Mouse (Mus musculus): Measurements from ENCODE around the gene Olfr297. TPM values are rescaled to one million over a fixed set of nuclear protein-coding genes. Genes with fewer than 3 reads are reported as not detected.

Gene Olfr297
- not detected in 2 replicates for polyA plus RNA-seq (2012)

GRCm38 (mm10) chr7:86519668-86520067, at the start of gene Olfr297:
Gene Olfr297, plus strand, starts transcription at chr7:86519968.

DNA sequence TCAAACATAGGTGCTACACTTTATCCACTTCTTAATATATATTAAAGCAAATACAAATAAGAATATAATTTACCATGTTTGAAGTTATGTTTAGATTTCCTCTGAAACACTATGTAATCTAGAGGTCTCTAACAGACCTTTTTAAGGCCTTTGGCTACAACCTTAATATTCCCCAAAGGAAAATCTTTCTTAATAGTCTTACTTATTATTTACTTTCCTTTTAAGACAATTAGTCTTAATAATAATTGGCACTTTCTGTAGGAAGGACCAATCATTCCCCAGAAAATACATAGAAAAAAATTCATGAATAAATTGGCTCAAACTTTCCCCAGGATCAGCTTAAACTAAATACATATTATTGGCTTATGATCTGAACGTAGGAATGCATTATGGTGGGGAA, 27.4 kb upstream of the Olfr297 start, which contains the start of gene Olfr298:
Gene Olfr298 (minus strand): TSS at position 101 of the 400 bp plus-strand sequence.

Other genes starting within 250 kb of the Olfr297 start
- not detected in 2 replicates for gene Olfr310, start 242.8 kb upstream of the Olfr297 start, polyA plus RNA-seq (2012)
- gene Olfr309, start 206.3 kb upstream of the Olfr297 start, polyA plus RNA-seq (2012): 0.02 TPM in 1 of 2 replicates, not detected in the other
- not detected in 2 replicates for gene Olfr308, start 194.3 kb upstream of the Olfr297 start, polyA plus RNA-seq (2012)
- gene Olfr307, start 182.4 kb upstream of the Olfr297 start, polyA plus RNA-seq (2012): not detected in 2 replicates
- not detected in 2 replicates for gene Olfr305, start 153.0 kb upstream of the Olfr297 start, polyA plus RNA-seq (2012)
- gene Olfr304, start 133.3 kb upstream of the Olfr297 start, polyA plus RNA-seq (2012): not detected in 2 replicates
- gene Olfr303, start 122.2 kb upstream of the Olfr297 start, polyA plus RNA-seq (2012): not detected in 2 replicates
- not detected in 2 replicates for gene Olfr301, start 116.1 kb upstream of the Olfr297 start, polyA plus RNA-seq (2012)
- not detected in 2 replicates for gene Olfr299, start 60.0 kb upstream of the Olfr297 start, polyA plus RNA-seq (2012)
- not detected in 2 replicates for gene Olfr298, start 27.5 kb upstream of the Olfr297 start, polyA plus RNA-seq (2012)
- gene Olfr295, start 63.9 kb downstream of the Olfr297 start, polyA plus RNA-seq (2012): 0.01 TPM in 1 of 2 replicates, not detected in the other
- not detected in 2 replicates for gene Olfr294, start 96.7 kb downstream of the Olfr297 start, polyA plus RNA-seq (2012)
- gene Olfr293, start 129.1 kb downstream of the Olfr297 start, polyA plus RNA-seq (2012): not detected in 2 replicates
- gene Olfr292, start 168.4 kb downstream of the Olfr297 start, polyA plus RNA-seq (2012): not detected in 2 replicates

All from megakaryocyte-erythroid progenitor cell, adult 5 weeks (primary cell).